Mouse (Mus musculus): ENCODE data around the gene Tcf20.

DNA sequence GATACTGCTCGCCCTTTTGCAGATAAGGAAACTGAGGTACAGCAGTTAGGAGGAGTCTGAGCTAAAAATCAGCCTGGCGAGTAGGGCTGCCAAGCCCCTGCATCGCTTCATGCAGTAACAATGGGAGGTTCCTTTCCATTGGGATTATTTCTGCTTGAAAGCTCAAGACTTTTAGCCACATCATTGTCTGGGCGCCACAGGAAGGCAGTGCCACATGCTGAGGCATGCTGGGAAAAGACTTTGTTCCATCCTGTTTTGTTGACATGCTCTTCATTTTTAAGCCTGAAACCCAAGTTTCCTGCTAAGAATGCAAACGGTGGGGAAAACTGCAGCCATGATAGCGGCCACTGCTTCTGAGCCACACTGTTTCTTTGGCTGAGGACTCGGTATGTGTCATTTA is 83.1 kb downstream of the Tcf20 start:
- TF ChIP-seq CTCF (IDR thresholded peaks at IDR 0.05; ENCODE audit: low read depth, low read length) (no peak), GATA1 (IDR thresholded peaks at IDR 0.05; ENCODE audit: borderline replicate concordance, low read length) (no peak), TAL1 (conservative IDR thresholded peaks at IDR 0.05; ENCODE audit: low read depth, low read length) (no peak), POLR2AphosphoS5 (IDR thresholded peaks at IDR 0.05; ENCODE audit: insufficient replicate concordance, low read depth, low read length) (no peak)
